Mouse (Mus musculus): ENCODE results near the gene Slc25a15. TPM values are rescaled to one million over a fixed set of nuclear protein-coding genes. Genes with fewer than 3 reads are reported as not detected.

Slc25a15 gene
- polyA plus RNA-seq, 1 experiment from 2014 or later, result 3.6 TPM

GRCm38 (mm10) chr8:22382824-22383595 lies 15.4 kb downstream of the Slc25a15 start:
- H3K27ac ChIP-seq, result no peak overlapping the region
- no peaks in the 10 kb centered on the region for H3K36me3 ChIP-seq (ENCODE audit: inconsistent target)
- H3K4me3 ChIP-seq (ENCODE audit: inconsistent target), result no peak overlapping the region
- H3K79me2 ChIP-seq (ENCODE audit: inconsistent target), result no peaks in the 10 kb centered on the region
- WGBS (ENCODE audit: missing documents), result 93% methylated on average over 19 of the region's 19 CpGs

GRCm38 (mm10) chr8:22380934-22381333 lies 17.5 kb downstream of the Slc25a15 start:
- Histone ChIP-seq H3K36me3 (ENCODE audit: inconsistent target) (no peaks in the 10 kb centered on the region), H3K27ac (no peak overlapping the region), H3K79me2 (ENCODE audit: inconsistent target) (no peaks in the 10 kb centered on the region), H3K4me3 (ENCODE audit: inconsistent target) (no peak overlapping the region)
- 96% methylated on average over 11 of the region's 11 CpGs for WGBS (ENCODE audit: missing documents)

DNA sequence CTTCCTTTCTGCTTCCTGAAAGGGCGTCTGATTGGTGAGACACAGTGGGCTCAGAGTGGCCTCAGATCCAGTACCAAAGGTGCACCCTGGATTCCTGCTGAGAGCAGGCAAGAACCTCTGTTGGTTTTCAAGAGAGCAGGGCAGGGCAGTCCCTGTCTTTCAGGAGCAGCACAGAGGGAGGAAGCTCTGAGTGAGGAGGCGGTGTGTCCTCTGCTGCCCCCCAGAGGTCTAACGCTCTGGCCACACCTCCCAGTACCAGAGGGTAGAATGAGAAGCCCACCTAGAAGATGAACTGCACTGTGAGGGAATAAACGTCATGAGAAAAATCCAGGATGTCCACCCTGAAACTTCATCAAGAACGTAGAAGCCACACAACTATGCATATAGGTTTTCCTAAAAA lies 21.5 kb downstream of the Slc25a15 start:
- Histone ChIP-seq H3K4me3 (ENCODE audit: inconsistent target) (no peak overlapping the region), H3K27ac (no peak overlapping the region), H3K36me3 (ENCODE audit: inconsistent target) (no peaks in the 10 kb centered on the region), H3K79me2 (ENCODE audit: inconsistent target) (no peaks in the 10 kb centered on the region)
- 58% methylated on average over 5 of the region's 5 CpGs for WGBS (ENCODE audit: missing documents)

GRCm38 (mm10) chr8:22376311-22376710 lies 22.1 kb downstream of the Slc25a15 start:
- no peak overlapping the region for H3K27ac ChIP-seq
- no peak overlapping the region for H3K4me3 ChIP-seq (ENCODE audit: inconsistent target)
- no peaks in the 10 kb centered on the region for H3K79me2 ChIP-seq (ENCODE audit: inconsistent target)
- H3K36me3 ChIP-seq (ENCODE audit: inconsistent target), result no peaks in the 10 kb centered on the region
- 93% methylated on average over 5 of the region's 5 CpGs for WGBS (ENCODE audit: missing documents)

GRCm38 (mm10) chr8:22359882-22360281 lies 38.5 kb downstream of the Slc25a15 start:
- Histone ChIP-seq H3K79me2 (ENCODE audit: inconsistent target) (no peaks in the 10 kb centered on the region), H3K36me3 (ENCODE audit: inconsistent target) (no peaks in the 10 kb centered on the region), H3K27ac (no peak overlapping the region), H3K4me3 (ENCODE audit: inconsistent target) (no peak overlapping the region)
- 93% methylated on average over 6 of the region's 6 CpGs for WGBS (ENCODE audit: missing documents)

GRCm38 (mm10) chr8:22359359-22359758 lies 39.0 kb downstream of the Slc25a15 start:
- Histone ChIP-seq H3K27ac (no peak overlapping the region), H3K36me3 (ENCODE audit: inconsistent target) (no peaks in the 10 kb centered on the region), H3K4me3 (ENCODE audit: inconsistent target) (no peak overlapping the region), H3K79me2 (ENCODE audit: inconsistent target) (no peaks in the 10 kb centered on the region)
- WGBS (ENCODE audit: missing documents), result 70% methylated on average over 6 of the region's 6 CpGs

GRCm38 (mm10) chr8:22335426-22335825 lies 63.0 kb downstream of the Slc25a15 start:
- Histone ChIP-seq H3K36me3 (ENCODE audit: inconsistent target) (no peaks in the 10 kb centered on the region), H3K4me3 (ENCODE audit: inconsistent target) (no peak overlapping the region), H3K79me2 (ENCODE audit: inconsistent target) (no peaks in the 10 kb centered on the region), H3K27ac (no peak overlapping the region)
- 94% methylated on average over 11 of the region's 13 CpGs for WGBS (ENCODE audit: missing documents)

Other genes with a start within 250 kb of the Slc25a15 start
- 0.77 to 1.0 TPM (median 0.79 TPM) in 3 replicates for gene Nek3, start 232.2 kb downstream of the Slc25a15 start, polyA plus RNA-seq (2018)
- gene Ckap2, start 212.8 kb downstream of the Slc25a15 start, polyA plus RNA-seq (2018), result 0.34 to 3.3 TPM (median 2.6 TPM) in 3 replicates
- gene Vps36, start 205.8 kb downstream of the Slc25a15 start, polyA plus RNA-seq (2018), result 18.8 to 27.6 TPM (median 20.9 TPM) in 3 replicates
- gene Thsd1, start 171.3 kb downstream of the Slc25a15 start, polyA plus RNA-seq (2018), result 0.22 to 0.42 TPM (median 0.23 TPM) in 3 replicates
- gene Tpte, start 115.2 kb downstream of the Slc25a15 start, polyA plus RNA-seq (2018), result not detected in 3 replicates
- 13.7 to 20.2 TPM (median 18.1 TPM) in 3 replicates for gene Mrps31, start 12.8 kb upstream of the Slc25a15 start, polyA plus RNA-seq (2018)